In genomic region chr15:94835634-94836033, GRCm38 (mm10) we compare ENCODE assay signal across 26 mouse cellular contexts.
A peak's percentile ranks its signal among the peaks of the same experiment; 100 is the strongest.
DNase-seq lines count a peak whose midpoint lies in the region; ATAC-seq and TF ChIP-seq lines count a peak whose summit lies in the region.
"Had no signal": no experiment of that assay in that cellular context is flagged by ENCODE, and none has a peak within 500 bp of the region (broad histone marks: within the 10 kb centered on the region; RNA-seq: fewer than 3 reads in every experiment).

No protein-coding gene starts in this region.

- H3K27me3 ChIP-seq in hindbrain, postnatal 0 days (ENCODE audit: insufficient read depth, low read length): no peaks in the 10 kb centered on the region
- no peaks in the 10 kb centered on the region for H3K27me3 ChIP-seq in hindbrain, embryonic 11.5 days (ENCODE audit: control insufficient read depth, insufficient read depth, low read length)
- no peaks in the 10 kb centered on the region for H3K27me3 ChIP-seq in E14TG2a.4 (ENCODE audit: insufficient read depth, low read length)
- H3K27me3 ChIP-seq in stomach, postnatal 0 days (ENCODE audit: control insufficient read depth, insufficient read depth, low read length): no peaks in the 10 kb centered on the region
- H3K27me3 ChIP-seq: CH12.LX; forebrain, embryonic 13.5 days; heart, embryonic 13.5 days; hindbrain, embryonic 12.5 days; hindbrain, embryonic 15.5 days had no signal

- peak; percentile 37 for TF ChIP-seq CTCF in hindbrain, postnatal 0 days (IDR thresholded peaks at IDR 0.05; ENCODE audit: low read depth)
- peak; percentile 56 for TF ChIP-seq CTCF in layer of hippocampus, adult 2 months (conservative IDR thresholded peaks at IDR 0.05)
- TF ChIP-seq CTCF in E14TG2a.4 (conservative IDR thresholded peaks at IDR 0.05; ENCODE audit: low read length): peak; percentile 20; the same call in 1 of the 2 replicates
- 0 out of 2 replicates have a peak, but pooled peaks have one; percentile 18 for TF ChIP-seq CTCF in stomach, postnatal 0 days (IDR thresholded peaks at IDR 0.05; ENCODE audit: low read depth)

- no peak overlapping the region for H3K9ac ChIP-seq in hindbrain, postnatal 0 days (replicated peaks; ENCODE audit: low read length)
- no peak overlapping the region for H3K9ac ChIP-seq in hindbrain, embryonic 11.5 days (ENCODE audit: low read depth, low read length)
- H3K9ac ChIP-seq in stomach, postnatal 0 days (ENCODE audit: low read length): no peak overlapping the region
- H3K9ac ChIP-seq: forebrain, embryonic 13.5 days; heart, embryonic 13.5 days; hindbrain, embryonic 12.5 days; hindbrain, embryonic 15.5 days had no signal

- no peaks in the 10 kb centered on the region for H3K9me3 ChIP-seq in hindbrain, postnatal 0 days (ENCODE audit: low read length)
- no peaks in the 10 kb centered on the region for H3K9me3 ChIP-seq in hindbrain, embryonic 11.5 days (ENCODE audit: control insufficient read depth, low read length)
- no peaks in the 10 kb centered on the region for H3K9me3 ChIP-seq in E14TG2a.4 (ENCODE audit: low read length)
- H3K9me3 ChIP-seq in stomach, postnatal 0 days (ENCODE audit: control insufficient read depth, low read length): no peaks in the 10 kb centered on the region
- H3K9me3 ChIP-seq: forebrain, embryonic 10.5 days; forebrain, embryonic 13.5 days; heart, embryonic 10.5 days; heart, embryonic 13.5 days; hindbrain, embryonic 12.5 days; hindbrain, embryonic 15.5 days had no signal

- H3K4me2 ChIP-seq in hindbrain, postnatal 0 days (ENCODE audit: low read depth, low read length): no peak overlapping the region
- H3K4me2 ChIP-seq in hindbrain, embryonic 11.5 days (replicated peaks; ENCODE audit: low read depth, low read length): no peak overlapping the region
- H3K4me2 ChIP-seq in stomach, postnatal 0 days (replicated peaks; ENCODE audit: low read depth): no peak overlapping the region
- H3K4me2 ChIP-seq: forebrain, embryonic 13.5 days; heart, embryonic 13.5 days; hindbrain, embryonic 12.5 days; hindbrain, embryonic 15.5 days had no signal

- no peak for ATAC-seq in hindbrain, postnatal 0 days
- ATAC-seq in hindbrain, embryonic 11.5 days (ENCODE audit: low FRiP score): no peak
- no peak for ATAC-seq in stomach, postnatal 0 days (ENCODE audit: low FRiP score, low TSS enrichment)
- ATAC-seq: activated CD4-positive, CD25-positive, alpha-beta regulatory T cell, adult 4 months; forebrain, embryonic 13.5 days had no signal

- no peak for TF ChIP-seq EP300 in stomach, postnatal 0 days (optimal IDR thresholded peaks at IDR 0.05)

- no peak for DNase-seq in hindbrain, postnatal 0 days (ENCODE audit: low spot score)
- DNase-seq in hindbrain, embryonic 11.5 days (ENCODE audit: low spot score): no peak
- no peak for DNase-seq in layer of hippocampus, adult 2 months (ENCODE audit: low spot score in 2 of 2)
- DNase-seq in layer of hippocampus, adult 11-12 months (ENCODE audit: low spot score): no peak
- DNase-seq in stomach, postnatal 0 days (ENCODE audit: low spot score): no peak
- no peak for DNase-seq in spleen, postnatal 36 days (ENCODE audit: low spot score in 2 of 2)
- DNase-seq: adrenal gland, adult 8-10 months; adrenal gland, postnatal 25 days; B cell, adult 2 months; cerebellum, adult 11-12 months; cerebellum, adult 8-10 months; cerebellum, postnatal 10 days; cerebellum, postnatal 36 days; gastrocnemius, postnatal 25 days; heart, adult 2 months; heart, postnatal 14 days; heart, postnatal 4 days had no signal

- WGBS in hindbrain, postnatal 0 days: 87% methylated on average over 3 of the region's 3 CpGs
- WGBS in hindbrain, embryonic 11.5 days: 84% methylated on average over 3 of the region's 3 CpGs
- 88% methylated on average over 3 of the region's 3 CpGs for WGBS in stomach, postnatal 0 days

- no peaks in the 10 kb centered on the region for H3K4me1 ChIP-seq in hindbrain, postnatal 0 days (ENCODE audit: insufficient read depth, low read length)
- H3K4me1 ChIP-seq in hindbrain, embryonic 11.5 days (replicated peaks; ENCODE audit: control insufficient read depth, insufficient read depth, low read length): no peaks in the 10 kb centered on the region
- H3K4me1 ChIP-seq in E14TG2a.4 (replicated peaks; ENCODE audit: low read depth, low read length): no peaks in the 10 kb centered on the region
- no peaks in the 10 kb centered on the region for H3K4me1 ChIP-seq in stomach, postnatal 0 days (replicated peaks; ENCODE audit: control insufficient read depth, insufficient read depth)
- H3K4me1 ChIP-seq: forebrain, embryonic 10.5 days; forebrain, embryonic 13.5 days; heart, embryonic 10.5 days; heart, embryonic 13.5 days; hindbrain, embryonic 12.5 days; hindbrain, embryonic 15.5 days had no signal

- H3K36me3 ChIP-seq in hindbrain, postnatal 0 days (ENCODE audit: insufficient read depth, low read length): no peaks in the 10 kb centered on the region
- no peaks in the 10 kb centered on the region for H3K36me3 ChIP-seq in hindbrain, embryonic 11.5 days (ENCODE audit: control insufficient read depth, insufficient read depth, low read length)
- H3K36me3 ChIP-seq in E14TG2a.4 (ENCODE audit: insufficient read depth, low read length): no peaks in the 10 kb centered on the region
- no peaks in the 10 kb centered on the region for H3K36me3 ChIP-seq in stomach, postnatal 0 days (ENCODE audit: control insufficient read depth, insufficient read depth, low read length)
- H3K36me3 ChIP-seq: forebrain, embryonic 10.5 days; heart, embryonic 10.5 days; heart, embryonic 13.5 days; hindbrain, embryonic 12.5 days; hindbrain, embryonic 15.5 days had no signal

- no peak overlapping the region for H3K27ac ChIP-seq in hindbrain, postnatal 0 days
- no peak overlapping the region for H3K27ac ChIP-seq in hindbrain, embryonic 11.5 days (ENCODE audit: low read depth, low read length)
- H3K27ac ChIP-seq in layer of hippocampus, adult 2 months: no peak overlapping the region
- no peak overlapping the region for H3K27ac ChIP-seq in stomach, postnatal 0 days (replicated peaks)
- H3K27ac ChIP-seq: forebrain, embryonic 10.5 days; forebrain, embryonic 13.5 days; heart, adult 2 months; heart, embryonic 10.5 days; heart, embryonic 13.5 days; hindbrain, embryonic 12.5 days; hindbrain, embryonic 15.5 days had no signal

- H3K4me3 ChIP-seq in hindbrain, postnatal 0 days (ENCODE audit: low read length): no peak overlapping the region
- H3K4me3 ChIP-seq in hindbrain, embryonic 11.5 days (ENCODE audit: low read depth, low read length): no peak overlapping the region
- H3K4me3 ChIP-seq in layer of hippocampus, adult 2 months: no peak overlapping the region
- H3K4me3 ChIP-seq in E14TG2a.4 (replicated peaks; ENCODE audit: low read length): no peak overlapping the region
- no peak overlapping the region for H3K4me3 ChIP-seq in stomach, postnatal 0 days (ENCODE audit: low read depth, low read length)
- H3K4me3 ChIP-seq: forebrain, embryonic 10.5 days; forebrain, embryonic 13.5 days; heart, adult 2 months; heart, embryonic 10.5 days; heart, embryonic 13.5 days; hindbrain, embryonic 12.5 days; hindbrain, embryonic 15.5 days had no signal
